Mouse (Mus musculus): ENCODE data around the gene Hmgcs2.
"Not testable (repeated sequence)": the region's sequence is repeated elsewhere in the genome, so short reads cannot be mapped to it uniquely, and the experiment has no call there.

The Hmgcs2 gene

DNA sequence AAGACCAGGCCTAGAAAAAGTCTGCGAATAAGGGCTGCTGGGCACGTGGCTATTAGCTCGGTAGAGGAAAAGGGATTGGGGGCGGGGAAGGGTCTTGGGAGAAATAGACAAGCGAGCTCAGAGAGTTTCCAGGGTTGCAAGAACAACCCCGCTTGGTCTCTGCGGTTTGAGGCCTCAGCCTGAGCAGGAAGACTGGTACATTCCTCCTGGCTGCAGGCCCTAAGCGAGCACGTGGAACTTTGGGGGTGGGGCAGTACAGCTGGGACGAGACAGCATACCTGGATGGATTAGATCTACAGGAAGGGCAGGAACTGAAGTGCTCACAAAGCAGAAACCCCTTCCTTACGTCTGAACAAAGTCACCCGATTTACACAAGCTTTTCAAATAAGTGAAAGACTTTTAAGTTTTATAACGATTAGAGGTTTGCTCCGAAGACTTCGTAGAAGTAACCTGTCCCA, 58.4 kb downstream of the Hmgcs2 start:
- DNase-seq (ENCODE audit: low read depth, low spot score): no peak

DNA sequence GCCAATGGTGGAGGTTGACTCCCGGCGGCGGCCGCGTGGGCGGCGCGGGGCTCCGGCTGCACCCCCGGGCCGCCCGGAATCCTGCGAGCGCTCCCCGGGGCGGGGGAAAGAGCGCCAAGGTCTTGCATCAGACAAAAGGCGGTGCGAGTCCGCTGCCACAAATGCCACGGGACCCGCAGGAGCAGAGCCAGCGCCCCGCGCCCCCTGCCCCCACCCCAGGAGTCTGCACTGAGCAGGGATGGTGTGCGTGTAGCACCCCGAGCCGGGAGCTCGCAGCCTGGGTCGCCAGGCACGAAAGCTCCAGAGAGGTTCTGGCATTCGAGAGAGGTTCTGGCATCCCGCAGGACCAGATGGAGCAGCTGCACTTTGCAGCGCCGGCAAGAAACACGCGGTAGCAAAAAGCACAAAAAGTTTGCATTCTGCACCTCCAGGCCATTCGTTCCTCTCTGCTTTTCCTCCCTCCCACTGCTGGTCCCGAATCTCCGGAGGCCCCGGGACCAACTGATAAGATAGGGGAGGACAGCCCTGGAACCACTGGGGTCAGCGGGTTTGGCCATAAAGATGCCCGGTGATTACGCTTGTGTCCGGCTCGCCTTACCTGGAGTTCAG, 59.0 kb downstream of the Hmgcs2 start:
- no peak for DNase-seq (ENCODE audit: low read depth, low spot score)

GRCm38 (mm10) chr3:98339706-98340109, 59.5 kb downstream of the Hmgcs2 start, which contains the start of gene Phgdh:
TSS of gene Phgdh (minus strand) at chr3:98339990.
- DNase-seq (ENCODE audit: low read depth, low spot score): not testable (repeated sequence)

- DNase-seq (ENCODE audit: low read depth, low spot score): no peak
These were observed 60.8 kb downstream of the Hmgcs2 start for GRCm38 (mm10) chr3:98340818-98341594.

GRCm38 (mm10) chr3:98343235-98343634, 63.0 kb downstream of the Hmgcs2 start:
- no peak for DNase-seq (ENCODE audit: low read depth, low spot score)

DNA sequence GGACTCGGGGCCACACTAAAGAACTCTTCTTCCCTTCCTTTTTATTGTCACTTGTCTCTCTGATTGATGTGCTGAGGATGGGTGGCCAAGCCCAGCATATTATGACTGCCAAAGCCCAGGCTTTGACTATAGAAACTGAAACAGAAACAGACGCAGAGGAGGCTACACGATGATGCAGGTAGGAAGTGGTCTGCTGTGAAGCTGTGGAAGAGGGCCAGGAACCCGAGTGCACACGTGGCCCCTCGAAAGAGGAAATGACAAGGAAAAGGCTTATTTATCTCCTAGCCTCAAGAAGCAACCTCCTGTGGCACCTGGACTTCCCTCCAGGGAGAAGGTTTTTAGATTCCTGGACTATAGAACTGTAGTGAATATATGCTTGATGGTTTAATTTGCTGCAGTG, 67.9 kb downstream of the Hmgcs2 start:
- no peak for DNase-seq (ENCODE audit: low read depth, low spot score)

GRCm38 (mm10) chr3:98348705-98349104, 68.5 kb downstream of the Hmgcs2 start:
- no peak for DNase-seq (ENCODE audit: low read depth, low spot score)

DNA sequence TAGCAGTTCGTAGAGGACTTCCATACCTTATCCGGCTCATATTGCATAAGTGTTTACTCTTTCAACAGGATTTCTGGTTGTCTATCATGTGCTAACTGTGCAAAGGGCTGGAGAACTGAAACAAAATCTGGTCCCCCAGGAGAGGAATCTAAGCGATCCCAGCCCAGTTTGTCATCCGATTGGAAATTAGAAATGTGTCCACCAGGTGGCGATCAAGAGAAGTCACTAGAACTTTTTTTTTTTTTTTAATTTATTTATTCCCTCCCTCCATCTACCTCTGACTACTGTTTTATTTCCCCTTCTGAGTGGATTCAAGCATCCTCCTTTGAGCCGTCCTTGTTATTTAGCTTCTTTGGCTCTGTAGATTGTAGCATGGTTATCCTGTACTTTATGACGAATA, 73.7 kb downstream of the Hmgcs2 start:
- DNase-seq (ENCODE audit: low read depth, low spot score): peak; percentile 58

DNA sequence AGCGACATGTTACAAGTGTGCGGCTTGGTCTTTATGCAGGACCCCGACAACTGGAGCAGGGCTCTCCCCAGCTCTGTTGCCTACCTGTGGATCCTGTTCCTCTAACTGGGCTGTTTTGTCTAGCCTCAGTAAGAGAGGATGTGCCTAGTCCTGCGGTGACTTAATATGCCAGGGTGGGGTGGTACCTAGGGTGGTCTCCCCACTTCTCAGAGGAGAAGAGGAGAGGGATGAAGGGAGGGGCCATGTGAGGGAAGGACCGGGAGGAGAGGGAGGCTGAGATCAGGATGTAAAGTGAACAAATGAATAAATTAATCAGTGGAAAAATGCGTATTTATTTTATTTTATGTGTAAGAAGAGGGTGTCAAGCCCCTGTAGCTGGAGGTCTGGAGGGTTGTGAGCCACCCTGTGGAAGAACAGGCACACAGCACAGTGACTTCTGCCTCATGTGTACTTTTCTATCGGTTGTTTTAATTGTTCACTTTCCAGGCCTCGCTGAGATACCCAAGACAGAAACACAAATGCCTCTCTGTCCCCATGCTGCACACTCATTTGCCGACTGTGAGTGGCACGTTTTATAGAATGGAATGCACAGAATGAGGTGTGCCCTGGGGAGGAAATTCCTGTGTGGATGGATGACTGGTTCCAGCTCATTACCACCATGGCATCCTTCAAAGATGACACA, 75.2 kb downstream of the Hmgcs2 start:
- DNase-seq (ENCODE audit: low read depth, low spot score): no peak

DNA sequence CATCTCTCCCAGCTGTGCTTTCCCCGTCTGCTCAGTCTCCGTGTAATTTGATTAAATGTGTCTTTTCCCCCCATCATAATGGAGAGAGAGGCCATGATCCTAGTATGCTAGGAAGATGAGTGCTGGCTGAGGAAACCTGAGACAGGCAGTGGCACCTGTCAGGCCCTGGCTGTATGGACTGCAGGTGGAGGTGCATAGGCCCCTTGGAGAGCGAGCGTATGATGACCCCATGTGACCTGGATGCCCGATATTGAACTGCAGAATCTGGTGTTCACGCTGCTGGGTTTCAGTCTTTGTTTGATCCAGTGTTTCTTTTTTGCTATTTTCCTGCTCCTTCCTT, 75.8 kb downstream of the Hmgcs2 start:
- DNase-seq (ENCODE audit: low read depth, low spot score): no peak

GRCm38 (mm10) chr3:98356632-98357370, 76.6 kb downstream of the Hmgcs2 start:
- DNase-seq (ENCODE audit: low read depth, low spot score): no peak

Measured in retina, postnatal 7 days (tissue).